Mouse (Mus musculus) CH12.LX (cell line): ENCODE measurements around the gene Trabd2b.

Experiments used
- CTCF ChIP-seq, 2 experiments: IDR thresholded peaks in 1 of 2; conservative IDR thresholded peaks in 1 of 2; 2 replicates each; pipeline ENCODE4 v1.5.1; 2011 to 2012; ENCODE audit warnings: low read depth in 2 of 2, low read length in 2 of 2, improper control_type of control experiment in 1 of 2, inconsistent platforms in 1 of 2, mild to moderate bottlenecking in 1 of 2, moderate library complexity in 1 of 2
- E2F4 ChIP-seq: IDR thresholded peaks from 2 replicates; pipeline ENCODE4 v1.6.1; 2011; ENCODE audit warnings: low read depth, low read length, improper control_type of control experiment; ENCODE audit not compliant: insufficient replicate concordance
- SMC3 ChIP-seq: IDR thresholded peaks from 2 replicates; pipeline ENCODE4 v1.6.1; 2011; ENCODE audit warnings: low read depth, low read length, improper control_type of control experiment
- UBTF ChIP-seq: IDR thresholded peaks from 2 replicates; pipeline ENCODE4 v1.6.1; 2012; ENCODE audit warnings: low read depth, mild to moderate bottlenecking, inconsistent platforms, low read length, improper control_type of control experiment, moderate library complexity

DNA sequence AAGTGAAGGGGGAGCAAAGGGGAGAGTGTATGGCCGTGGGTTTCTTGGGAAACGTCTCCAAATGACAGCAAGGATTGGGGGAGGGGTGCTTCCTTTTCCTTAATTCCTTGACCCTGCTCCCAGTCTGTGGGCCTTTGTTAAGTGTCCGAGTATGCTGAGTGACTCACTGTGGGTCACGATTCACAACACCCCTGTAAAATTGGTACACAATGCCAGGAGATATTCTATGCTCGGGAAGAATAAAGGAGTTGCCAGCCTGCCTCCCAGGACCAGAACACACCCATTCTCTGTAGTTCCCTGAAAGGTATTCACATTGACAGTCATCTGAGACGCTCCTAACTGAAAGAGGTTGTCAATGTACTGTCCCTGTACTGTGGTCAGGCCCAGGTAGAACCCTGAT, 151.2 kb downstream of the Trabd2b start:
- TF ChIP-seq E2F4 = no peak
- no peak for TF ChIP-seq UBTF
- TF ChIP-seq CTCF (conservative IDR thresholded peaks at IDR 0.05 in 1 of 2, IDR thresholded peaks at IDR 0.05 in 1 of 2; ENCODE audit: low read depth in 2 of 2, low read length in 2 of 2) = no peak
- no peak for TF ChIP-seq SMC3
